Mouse (Mus musculus) testis, postnatal 10 days (tissue): ENCODE data around the gene Ebf4.
A peak's percentile ranks its signal among the peaks of the same experiment; 100 is the strongest.

ENCODE experiments used
- DNase-seq: peaks from one replicate; pipeline ENCODE4 v3.0.0; 2021; ENCODE audit warnings: low spot score

Ebf4 gene

GRCm38 (mm10) chr2:130294936-130295277 lies at the start of gene Ebf4:
Gene Ebf4 (plus strand): TSS chr2:130295169.
- peak; percentile 73 for DNase-seq

- no peak for DNase-seq
Measured at GRCm38 (mm10) chr2:130246912-130247311, 48.1 kb upstream of the Ebf4 start.

GRCm38 (mm10) chr2:130248226-130248625 lies 46.7 kb upstream of the Ebf4 start:
- no peak for DNase-seq

GRCm38 (mm10) chr2:130256762-130257161 lies 38.2 kb upstream of the Ebf4 start:
- DNase-seq: no peak

GRCm38 (mm10) chr2:130260822-130261221 lies 34.1 kb upstream of the Ebf4 start:
- no peak for DNase-seq

GRCm38 (mm10) chr2:130261914-130262313 lies 33.1 kb upstream of the Ebf4 start:
- no peak for DNase-seq

GRCm38 (mm10) chr2:130262398-130262797 lies 32.6 kb upstream of the Ebf4 start:
- DNase-seq: no peak

- no peak for DNase-seq
Measured at GRCm38 (mm10) chr2:130265520-130265919, 29.4 kb upstream of the Ebf4 start.

- DNase-seq: no peak
Measured at GRCm38 (mm10) chr2:130268074-130268473, 26.9 kb upstream of the Ebf4 start.

GRCm38 (mm10) chr2:130273732-130274131 lies 21.2 kb upstream of the Ebf4 start:
- no peak for DNase-seq

- DNase-seq: peak; percentile 98
Measured at GRCm38 (mm10) chr2:130274149-130274861, 20.7 kb upstream of the Ebf4 start, which contains the start of gene Nop56. Gene Nop56 (plus strand): TSS chr2:130274430.

GRCm38 (mm10) chr2:130274862-130275261 lies 20.1 kb upstream of the Ebf4 start:
- DNase-seq: no peak

- peak; percentile 84 for DNase-seq
Measured at GRCm38 (mm10) chr2:130275649-130276048, 19.3 kb upstream of the Ebf4 start.

- no peak for DNase-seq
Measured at GRCm38 (mm10) chr2:130279600-130280091, 15.3 kb upstream of the Ebf4 start.

- no peak for DNase-seq
Measured at GRCm38 (mm10) chr2:130280224-130280623, 14.7 kb upstream of the Ebf4 start.

GRCm38 (mm10) chr2:130280818-130281217 lies 14.2 kb upstream of the Ebf4 start:
- no peak for DNase-seq

GRCm38 (mm10) chr2:130283854-130284654 lies 10.9 kb upstream of the Ebf4 start, which contains the start of gene Idh3b:
Gene Idh3b (minus strand): TSS chr2:130284547.
- peak; percentile 92 for DNase-seq

GRCm38 (mm10) chr2:130289086-130289485 lies 5.9 kb upstream of the Ebf4 start:
- no peak for DNase-seq

GRCm38 (mm10) chr2:130291434-130291833 lies 3.5 kb upstream of the Ebf4 start:
- peak; percentile 73 for DNase-seq

GRCm38 (mm10) chr2:130293009-130293408 lies 2.0 kb upstream of the Ebf4 start:
- no peak for DNase-seq

GRCm38 (mm10) chr2:130293486-130293885 lies 1.5 kb upstream of the Ebf4 start:
- DNase-seq: no peak

GRCm38 (mm10) chr2:130294218-130294935 lies 592 bp upstream of the Ebf4 start:
- DNase-seq: no peak
